Mouse (Mus musculus): ENCODE results near the gene Tspan12.

The Tspan12 gene

DNA sequence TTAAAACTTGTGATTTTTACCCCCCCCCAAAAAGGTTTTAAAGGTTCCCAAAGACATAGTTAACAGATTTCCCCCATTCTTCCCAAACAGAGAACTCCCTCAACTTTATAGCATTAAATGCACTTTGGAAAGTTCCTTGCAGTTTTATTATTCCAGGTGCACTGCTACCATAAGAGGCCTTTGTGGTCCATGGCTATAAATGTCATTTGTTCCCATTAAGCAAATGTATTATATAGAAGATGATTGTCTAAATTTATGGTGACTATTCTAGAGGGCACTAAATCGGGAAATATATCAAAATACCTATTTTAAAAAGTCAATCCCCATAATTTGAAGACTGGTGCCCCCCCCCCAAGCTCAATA is 82.9 kb downstream of the Tspan12 start:
- no peak for DNase-seq (ENCODE audit: low spot score)

DNA sequence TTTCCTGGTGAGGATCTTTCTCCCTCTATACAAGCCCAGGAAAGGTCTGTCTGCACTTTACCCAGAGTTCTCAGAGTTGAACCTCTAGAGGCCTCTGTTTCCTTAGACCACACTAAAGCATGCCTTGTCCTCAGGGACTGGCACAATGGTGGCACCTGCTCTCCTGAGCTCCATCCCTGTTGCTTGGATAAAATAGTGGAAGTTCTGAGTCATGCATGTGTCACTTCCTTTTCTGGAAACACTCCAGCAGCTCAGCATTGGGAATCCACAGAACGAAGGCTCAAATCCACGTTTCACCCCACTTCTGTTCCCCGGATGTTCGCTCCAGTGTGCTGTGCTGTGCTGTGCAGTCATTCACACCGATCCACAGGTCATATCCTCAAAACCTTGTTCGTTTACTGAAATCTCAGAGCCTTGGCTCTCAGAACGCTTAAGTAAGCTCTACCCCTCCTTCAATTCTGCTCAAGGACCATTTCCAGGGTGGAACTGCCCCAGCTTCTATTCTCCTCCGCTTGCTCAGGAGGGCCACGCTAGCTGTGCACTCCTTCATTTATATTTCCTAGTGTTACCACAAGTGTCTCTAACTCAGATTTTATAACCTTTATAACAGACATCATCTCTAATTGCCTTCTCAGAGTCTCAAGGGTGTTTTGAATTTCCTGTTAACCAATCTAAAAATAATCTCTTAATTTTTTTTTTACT is 83.4 kb downstream of the Tspan12 start:
- DNase-seq (ENCODE audit: low spot score): no peak

DNA sequence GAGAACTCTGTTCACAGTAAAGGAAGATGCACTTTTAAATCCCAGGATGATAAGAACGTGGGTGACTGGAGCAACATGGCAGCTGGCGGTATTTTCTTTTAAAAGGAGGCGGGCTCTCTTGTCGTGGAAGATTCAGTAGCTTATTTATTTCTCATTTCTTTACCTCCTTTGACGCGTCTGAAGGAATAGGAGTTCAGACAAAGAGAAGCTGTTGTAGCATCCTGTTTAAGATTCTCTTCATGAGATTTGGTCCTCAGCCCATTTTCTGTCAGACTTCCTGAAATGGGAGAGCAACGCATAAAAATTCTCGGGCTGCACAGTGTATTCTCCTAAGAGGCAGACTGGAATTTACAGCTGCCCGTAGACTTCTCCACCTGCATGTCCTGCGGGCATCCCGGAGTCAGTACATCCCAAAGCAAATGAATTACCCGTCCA is 84.5 kb downstream of the Tspan12 start:
- no peak for DNase-seq (ENCODE audit: low spot score)

DNA sequence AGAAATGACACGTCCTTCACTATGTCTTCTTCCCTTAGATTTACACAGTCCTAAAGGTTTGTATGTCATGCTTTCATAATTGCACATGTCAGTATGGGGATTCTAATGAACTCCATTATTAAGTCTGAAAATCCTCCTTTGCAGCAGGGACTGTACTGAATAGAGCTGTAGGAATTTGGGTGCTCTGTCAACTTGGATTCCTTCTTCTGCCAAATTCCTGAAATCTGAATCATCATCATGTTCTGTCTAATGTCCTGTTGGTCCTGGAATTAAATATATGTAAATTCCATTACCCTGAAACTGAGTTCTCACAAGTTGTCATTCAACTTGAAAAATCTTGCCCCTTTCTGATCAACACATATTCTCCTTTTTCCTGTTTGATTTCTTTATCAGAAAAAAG is 104.8 kb downstream of the Tspan12 start:
- no peak for DNase-seq (ENCODE audit: low spot score)

DNA sequence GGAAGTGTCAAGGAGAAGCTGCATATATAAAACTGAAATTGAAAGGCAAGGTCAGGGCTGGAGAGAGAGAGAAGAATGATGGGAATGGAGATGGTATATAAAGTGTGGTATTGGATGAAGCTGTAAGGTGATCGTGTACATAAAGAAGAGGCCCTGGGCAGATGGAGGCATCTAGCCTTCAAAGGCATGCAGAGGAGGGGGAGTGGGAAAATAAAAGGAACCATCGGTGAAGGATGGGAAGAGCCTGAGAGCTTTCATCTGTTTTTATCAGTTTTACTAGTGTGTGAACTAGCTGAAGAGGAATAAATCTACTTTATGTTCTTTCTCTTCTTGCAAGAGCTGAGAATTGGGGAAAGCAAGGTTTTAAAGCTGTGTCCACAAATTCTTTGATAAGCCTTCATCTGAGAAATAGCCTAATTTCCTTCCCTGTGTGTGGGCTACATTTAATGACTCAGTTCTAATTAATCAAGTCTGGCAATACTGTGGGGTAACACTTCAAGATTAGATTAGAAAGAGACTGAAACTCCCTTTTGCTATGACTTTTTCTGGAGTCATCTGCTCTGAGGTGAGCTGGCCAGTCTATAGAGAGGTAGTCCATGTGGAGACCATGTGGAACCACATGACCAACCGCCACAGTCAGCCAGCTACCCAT is 107.6 kb downstream of the Tspan12 start:
- no peak for DNase-seq (ENCODE audit: low spot score)

DNA sequence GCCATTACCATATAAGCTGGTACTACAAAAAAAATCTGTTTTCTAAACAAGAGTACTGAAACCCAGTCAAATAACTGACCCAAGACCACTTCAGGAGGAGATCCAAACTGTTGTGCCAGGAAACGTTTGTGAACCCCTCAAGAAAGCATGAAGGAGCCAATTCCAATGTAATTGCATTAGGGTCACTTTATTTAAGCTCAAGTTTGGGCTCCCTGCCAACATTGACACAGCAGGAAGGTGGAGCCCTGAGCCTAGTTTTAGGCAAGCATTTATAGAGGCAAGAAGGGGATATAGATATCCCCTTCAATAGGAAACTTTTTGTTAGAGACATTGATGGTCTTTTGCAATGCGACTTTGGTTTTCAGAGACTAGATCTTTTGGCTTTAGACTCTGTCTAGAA is 111.7 kb downstream of the Tspan12 start:
- no peak for DNase-seq (ENCODE audit: low spot score)

DNA sequence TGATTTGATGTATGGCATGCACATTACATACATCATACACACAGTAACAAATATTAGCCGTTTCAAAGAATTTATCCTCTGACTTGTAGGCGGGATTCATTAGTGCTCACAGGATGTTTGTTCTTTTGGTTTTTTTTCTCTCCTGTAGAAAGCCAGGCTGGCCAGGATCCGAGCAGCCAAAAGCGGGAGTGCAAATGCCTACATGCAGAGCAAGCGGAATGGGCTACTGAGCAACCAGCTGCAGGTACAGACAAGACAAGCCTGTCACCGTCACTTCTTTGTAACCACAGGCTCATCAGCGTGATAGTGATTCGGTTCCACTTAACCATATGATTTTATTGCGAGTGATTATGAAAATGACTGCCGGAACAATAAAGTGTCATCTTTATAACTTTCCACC is 130.1 kb downstream of the Tspan12 start:
- no peak for DNase-seq (ENCODE audit: low spot score)

Measured in adipocyte (in vitro differentiated cells).